Mouse (Mus musculus) MEL (cell line): ENCODE results near the gene E4f1.

ENCODE experiments used
- CHD2 ChIP-seq: IDR thresholded peaks from 2 replicates; pipeline ENCODE4 v1.6.1; 2011; ENCODE audit warnings: low read length, improper control_type of control experiment
- E2F4 ChIP-seq: IDR thresholded peaks from 2 replicates; pipeline ENCODE4 v1.6.1; 2011; ENCODE audit warnings: low read depth, low read length, improper control_type of control experiment, borderline replicate concordance
- EP300 ChIP-seq, 2 experiments: IDR thresholded peaks; 2 replicates each; pipeline ENCODE4 v1.6.1; 2011; ENCODE audit warnings: improper control_type of control experiment in 2 of 2, low read length in 2 of 2, low read depth in 1 of 2, mild to moderate bottlenecking in 1 of 2
- MAX ChIP-seq: IDR thresholded peaks from 2 replicates; pipeline ENCODE4 v1.6.1; 2011; ENCODE audit warnings: low read length, improper control_type of control experiment
- NRF1 ChIP-seq: IDR thresholded peaks from 2 replicates; pipeline ENCODE4 v1.6.1; 2014; ENCODE audit warnings: low read depth, mild to moderate bottlenecking, inconsistent platforms, low read length, improper control_type of control experiment, moderate library complexity; ENCODE audit not compliant: poor library complexity, insufficient read depth, severe bottlenecking
- POLR2A ChIP-seq, 2 experiments: IDR thresholded peaks; 2 replicates each; pipeline ENCODE4 v1.6.1; 2011 to 2012; ENCODE audit warnings: low read length in 2 of 2, mild to moderate bottlenecking in 2 of 2, control low read depth in 1 of 2, improper control_type of control experiment in 1 of 2, low read depth in 1 of 2, moderate library complexity in 1 of 2; ENCODE audit not compliant: control insufficient read depth in 1 of 2, insufficient read depth in 1 of 2, poor library complexity in 1 of 2
- POLR2AphosphoS2 ChIP-seq: IDR thresholded peaks from 2 replicates; pipeline ENCODE4 v1.6.1; 2011; ENCODE audit warnings: low read length, improper control_type of control experiment
- POLR2AphosphoS5 ChIP-seq: IDR thresholded peaks from 2 replicates; pipeline ENCODE4 v1.6.1; 2012; ENCODE audit warnings: low read depth, borderline replicate concordance, mild to moderate bottlenecking, inconsistent platforms, low read length, moderate library complexity, mixed read lengths
- UBTF ChIP-seq: IDR thresholded peaks from 2 replicates; pipeline ENCODE4 v1.6.1; 2012; ENCODE audit warnings: low read depth, mild to moderate bottlenecking, inconsistent platforms, low read length, improper control_type of control experiment, moderate library complexity, borderline replicate concordance; ENCODE audit not compliant: insufficient read depth
- USF1 ChIP-seq: IDR thresholded peaks from 2 replicates; pipeline ENCODE4 v1.6.1; 2014; ENCODE audit warnings: low read depth, mild to moderate bottlenecking, inconsistent platforms, low read length, improper control_type of control experiment, moderate library complexity
- ZKSCAN1 ChIP-seq: IDR thresholded peaks from 2 replicates; pipeline ENCODE4 v1.6.1; 2012; ENCODE audit warnings: low read depth, mild to moderate bottlenecking, inconsistent platforms, low read length, improper control_type of control experiment, moderate library complexity
- ZNF384 ChIP-seq: IDR thresholded peaks from 2 replicates; pipeline ENCODE4 v1.6.1; 2012; ENCODE audit warnings: low read depth, mild to moderate bottlenecking, inconsistent platforms, low read length, improper control_type of control experiment

DNA sequence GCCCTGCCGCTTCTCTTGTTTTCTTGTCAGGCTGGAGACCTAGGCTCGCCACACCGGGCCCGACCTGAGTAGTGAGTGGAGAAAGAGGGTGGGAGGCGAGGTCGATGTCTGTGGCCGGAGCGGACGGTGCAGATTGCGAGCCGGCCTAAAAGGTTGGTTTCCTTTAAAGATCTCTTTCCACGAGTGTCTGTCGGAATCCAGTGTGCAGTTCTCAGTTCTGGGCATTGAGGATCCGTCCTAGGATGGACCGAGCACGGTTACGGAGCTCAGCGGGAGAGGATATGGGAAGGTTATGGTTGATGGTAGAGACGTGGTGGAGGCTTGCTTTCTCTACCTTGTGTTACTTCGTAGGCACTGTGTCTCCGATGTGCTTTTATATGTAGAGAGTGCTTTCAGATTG lies 55.1 kb downstream of the E4f1 start:
- TF ChIP-seq POLR2A (IDR thresholded peaks at IDR 0.05; ENCODE audit: control insufficient read depth in 1 of 2, insufficient read depth in 1 of 2, low read depth in 1 of 2, low read length in 2 of 2, poor library complexity in 1 of 2) (0 out of 4 replicates have a peak, but pooled peaks of 1 of the 2 experiments have one; percentile 29), POLR2AphosphoS5 (no peak), NRF1 (no peak), EP300 (IDR thresholded peaks at IDR 0.05; ENCODE audit: low read depth in 1 of 2, low read length in 2 of 2) (no peak), E2F4 (no peak), POLR2AphosphoS2 (no peak), ZNF384 (no peak), MAX (no peak), CHD2 (no peak), UBTF (no peak), USF1 (no peak), ZKSCAN1 (no peak)
